ENCODE assay signal across 28 mouse cellular contexts in genomic region chr2:160397747-160398146, GRCm38 (mm10).
"Had no signal": no experiment of that assay in that cellular context is flagged by ENCODE, and none has a peak within 500 bp of the region (broad histone marks: within the 10 kb centered on the region; RNA-seq: fewer than 3 reads in every experiment).

No protein-coding gene starts in this region.

- ATAC-seq: hindbrain, postnatal 0 days; intestine, embryonic 16.5 days had no signal

- H3K9me3 ChIP-seq: heart, embryonic 10.5 days; heart, embryonic 13.5 days; heart, embryonic 15.5 days; hindbrain, embryonic 13.5 days; hindbrain, embryonic 15.5 days; kidney, embryonic 15.5 days; limb, embryonic 10.5 days; limb, embryonic 12.5 days; liver, embryonic 13.5 days; liver, embryonic 15.5 days had no signal

- H3K4me3 ChIP-seq: gastrocnemius, adult 2 months; heart, embryonic 10.5 days; heart, embryonic 13.5 days; heart, embryonic 15.5 days; hindbrain, embryonic 13.5 days; hindbrain, embryonic 15.5 days; kidney, embryonic 15.5 days; layer of hippocampus, adult 2 months; left cerebral cortex, adult 2 months; limb, embryonic 10.5 days; limb, embryonic 12.5 days; liver, embryonic 13.5 days; liver, embryonic 15.5 days had no signal

- H3K4me2 ChIP-seq: heart, embryonic 13.5 days; heart, embryonic 15.5 days; hindbrain, embryonic 13.5 days; hindbrain, embryonic 15.5 days; kidney, embryonic 15.5 days; limb, embryonic 12.5 days; liver, embryonic 11.5 days; liver, embryonic 13.5 days; liver, embryonic 15.5 days had no signal

- H3K27me3 ChIP-seq: liver, embryonic 13.5 days; liver, embryonic 15.5 days had no signal

- H3K27ac ChIP-seq: gastrocnemius, adult 2 months; heart, embryonic 10.5 days; heart, embryonic 13.5 days; heart, embryonic 15.5 days; hindbrain, embryonic 13.5 days; hindbrain, embryonic 15.5 days; hindbrain, postnatal 0 days; kidney, embryonic 15.5 days; kidney, postnatal 0 days; layer of hippocampus, adult 2 months; left cerebral cortex, adult 2 months; limb, embryonic 10.5 days; limb, embryonic 12.5 days; liver, embryonic 13.5 days; liver, embryonic 15.5 days had no signal

- H3K36me3 ChIP-seq: heart, embryonic 10.5 days; heart, embryonic 13.5 days; heart, embryonic 15.5 days; hindbrain, embryonic 13.5 days; hindbrain, embryonic 15.5 days; kidney, embryonic 15.5 days; limb, embryonic 10.5 days; limb, embryonic 12.5 days; liver, embryonic 13.5 days; liver, embryonic 15.5 days had no signal

- DNase-seq: gastrocnemius, adult 2 months; gastrocnemius, postnatal 14 days; gastrocnemius, postnatal 36 days; heart, adult 11 months; heart, postnatal 14 days; heart, postnatal 36 days; kidney, adult 11 months; kidney, adult 2 months; kidney, adult 9 months; kidney, postnatal 25 days; kidney, postnatal 4 days; liver; liver, embryonic 13.5 days had no signal

- H3K4me1 ChIP-seq: heart, embryonic 10.5 days; heart, embryonic 13.5 days; heart, embryonic 15.5 days; kidney, embryonic 15.5 days; limb, embryonic 10.5 days; limb, embryonic 12.5 days; liver, embryonic 13.5 days; liver, embryonic 15.5 days had no signal

- H3K9ac ChIP-seq: heart, embryonic 13.5 days; heart, embryonic 15.5 days; hindbrain, embryonic 13.5 days; hindbrain, embryonic 15.5 days; kidney, embryonic 15.5 days; limb, embryonic 12.5 days; liver, embryonic 13.5 days; liver, embryonic 15.5 days had no signal
